Comparison of ENCODE assay signal across 8 mouse cellular contexts in the genomic region with DNA sequence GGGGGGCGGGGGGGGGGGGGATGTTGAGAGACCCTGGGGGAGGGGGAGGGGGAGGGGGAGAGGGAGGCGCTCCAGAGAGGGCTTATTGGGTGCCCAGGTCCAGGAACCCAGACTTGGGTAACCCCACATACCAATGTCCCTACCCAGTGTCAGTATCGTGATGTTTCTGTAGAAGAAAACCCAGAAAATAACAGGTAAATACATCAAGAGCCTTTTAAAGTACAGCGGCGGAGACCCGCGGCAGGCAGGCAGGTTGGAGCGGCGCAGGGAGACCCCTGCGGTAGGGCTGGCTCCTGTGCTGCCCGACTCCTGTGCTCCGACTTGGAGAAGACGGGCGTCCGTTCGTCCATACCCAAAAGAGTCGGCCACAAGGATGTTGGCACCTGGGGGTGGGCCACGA. TPM values are rescaled to one million over a fixed set of nuclear protein-coding genes. Genes with fewer than 3 reads are reported as not detected.
DNase-seq lines count a peak whose midpoint lies in the region; ATAC-seq and TF ChIP-seq lines count a peak whose summit lies in the region.

No protein-coding gene starts in this region.

- ATAC-seq in lung, embryonic 14.5 days (ENCODE audit: insufficient read depth) = no peak; the same call in 1 of the 2 replicates
- ATAC-seq in embryonic facial prominence, embryonic 13.5 days (ENCODE audit: insufficient number of reproducible peaks, insufficient read depth, low FRiP score, low TSS enrichment, low read depth) = no peak
- ATAC-seq in limb, embryonic 14.5 days (ENCODE audit: low FRiP score, low read depth) = no peak
- ATAC-seq in stomach, embryonic 14.5 days (ENCODE audit: insufficient number of reproducible peaks, insufficient read depth, low FRiP score, low read depth) = no peak

- DNase-seq in lung, embryonic 14.5 days = peak; percentile 19
- no peak for DNase-seq in lung, adult 2 months
- DNase-seq in limb, embryonic 14.5 days (ENCODE audit: low spot score) = no peak
- DNase-seq in cerebellum, postnatal 25 days = no peak
- no peak for DNase-seq in kidney, adult 2 months
- no peak for DNase-seq in spleen, postnatal 36 days (ENCODE audit: low spot score in 2 of 2)

- H3K36me3 ChIP-seq in lung, embryonic 14.5 days (ENCODE audit: insufficient read depth) = no peaks in the 10 kb centered on the region
- no peaks in the 10 kb centered on the region for H3K36me3 ChIP-seq in embryonic facial prominence, embryonic 13.5 days
- H3K36me3 ChIP-seq in limb, embryonic 14.5 days (ENCODE audit: control insufficient read depth, insufficient read depth, low read length) = no peaks in the 10 kb centered on the region
- H3K36me3 ChIP-seq in stomach, embryonic 14.5 days (ENCODE audit: control insufficient read depth, insufficient read depth, low read length) = no peaks in the 10 kb centered on the region
- H3K36me3 ChIP-seq in kidney, adult 2 months (ENCODE audit: control insufficient read depth, insufficient read depth, low read length) = no peaks in the 10 kb centered on the region

- H3K4me1 ChIP-seq in lung, embryonic 14.5 days (ENCODE audit: insufficient read depth) = no peaks in the 10 kb centered on the region
- no peaks in the 10 kb centered on the region for H3K4me1 ChIP-seq in lung, adult 2 months (ENCODE audit: control insufficient read depth, insufficient read depth, low read length)
- no peaks in the 10 kb centered on the region for H3K4me1 ChIP-seq in embryonic facial prominence, embryonic 13.5 days
- no peaks in the 10 kb centered on the region for H3K4me1 ChIP-seq in limb, embryonic 14.5 days (ENCODE audit: control insufficient read depth, insufficient read depth, low read length)
- H3K4me1 ChIP-seq in stomach, embryonic 14.5 days (ENCODE audit: control insufficient read depth, insufficient read depth, low read length) = no peaks in the 10 kb centered on the region
- no peaks in the 10 kb centered on the region for H3K4me1 ChIP-seq in kidney, adult 2 months (ENCODE audit: control insufficient read depth, insufficient read depth, low read length)

- WGBS in lung, embryonic 14.5 days = 0% methylated on average over 12 of the region's 18 CpGs
- under 1% methylated on average over 16 of the region's 18 CpGs for WGBS in lung, adult 2 months
- WGBS in embryonic facial prominence, embryonic 13.5 days = 0% methylated on average over 14 of the region's 18 CpGs
- WGBS in limb, embryonic 14.5 days = 0% methylated on average over 10 of the region's 18 CpGs
- WGBS in stomach, embryonic 14.5 days = under 1% methylated on average over 14 of the region's 18 CpGs
- 2% methylated on average over 17 of the region's 18 CpGs for WGBS in kidney, adult 2 months

- peak overlapping the region; percentile 37 for H3K4me3 ChIP-seq in lung, embryonic 14.5 days (ENCODE audit: low read depth, low read length)
- no peak overlapping the region for H3K4me3 ChIP-seq in lung, adult 2 months (replicated peaks; ENCODE audit: extremely low read depth, low read depth, low read length)
- H3K4me3 ChIP-seq in embryonic facial prominence, embryonic 13.5 days = peak overlapping the region; percentile 45
- peak overlapping the region; percentile 35 for H3K4me3 ChIP-seq in limb, embryonic 14.5 days (replicated peaks; ENCODE audit: low read length)
- H3K4me3 ChIP-seq in stomach, embryonic 14.5 days (ENCODE audit: low read depth, low read length) = peak overlapping the region; percentile 25; the same call in 1 of the 2 replicates
- H3K4me3 ChIP-seq in kidney, adult 2 months (ENCODE audit: insufficient read depth, low read depth, low read length) = no peak overlapping the region

- no peak for TF ChIP-seq CTCF in lung, embryonic 14.5 days (IDR thresholded peaks at IDR 0.05; ENCODE audit: low read depth)
- no peak for TF ChIP-seq CTCF in lung, adult 2 months (IDR thresholded peaks at IDR 0.05; ENCODE audit: insufficient read depth, low read length)
- TF ChIP-seq CTCF in kidney, adult 2 months (conservative IDR thresholded peaks at IDR 0.05; ENCODE audit: insufficient read depth, insufficient read length, low read depth, low read length) = no peak

- no peak overlapping the region for H3K9ac ChIP-seq in lung, embryonic 14.5 days
- H3K9ac ChIP-seq in embryonic facial prominence, embryonic 13.5 days = 0 out of 2 replicates have a peak overlapping the region, but pooled peaks have one; percentile 36
- no peak overlapping the region for H3K9ac ChIP-seq in limb, embryonic 14.5 days (ENCODE audit: low read depth, low read length, severe bottlenecking)
- H3K9ac ChIP-seq in stomach, embryonic 14.5 days (replicated peaks; ENCODE audit: low read depth, low read length) = no peak overlapping the region

- no peak for TF ChIP-seq POLR2A in lung, adult 2 months (IDR thresholded peaks at IDR 0.05; ENCODE audit: borderline replicate concordance, extremely low read depth, low read depth, low read length)
- TF ChIP-seq POLR2A in limb, embryonic 14.5 days (IDR thresholded peaks at IDR 0.05; ENCODE audit: borderline replicate concordance, extremely low read depth, insufficient read depth, insufficient read length) = no peak
- no peak for TF ChIP-seq POLR2A in kidney, adult 2 months (IDR thresholded peaks at IDR 0.05; ENCODE audit: low read depth, low read length)

- H3K4me2 ChIP-seq in lung, embryonic 14.5 days = peak overlapping the region; percentile 59
- H3K4me2 ChIP-seq in embryonic facial prominence, embryonic 13.5 days = peak overlapping the region; percentile 69
- H3K4me2 ChIP-seq in limb, embryonic 14.5 days (replicated peaks; ENCODE audit: low read depth, low read length, severe bottlenecking) = peak overlapping the region; percentile 53
- peak overlapping the region; percentile 49 for H3K4me2 ChIP-seq in stomach, embryonic 14.5 days (replicated peaks; ENCODE audit: low read depth, low read length)

- no peak overlapping the region for H3K27ac ChIP-seq in lung, embryonic 14.5 days (ENCODE audit: low read depth)
- no peak overlapping the region for H3K27ac ChIP-seq in embryonic facial prominence, embryonic 13.5 days
- no peak overlapping the region for H3K27ac ChIP-seq in limb, embryonic 14.5 days (replicated peaks; ENCODE audit: low read depth, low read length)
- H3K27ac ChIP-seq in stomach, embryonic 14.5 days (ENCODE audit: low read length) = no peak overlapping the region
- H3K27ac ChIP-seq in kidney, adult 2 months (ENCODE audit: insufficient read depth, low read depth, low read length) = no peak overlapping the region

- peaks cover 63% of the 10 kb centered on the region for H3K27me3 ChIP-seq in lung, embryonic 14.5 days (ENCODE audit: insufficient read depth, low read length)
- H3K27me3 ChIP-seq in embryonic facial prominence, embryonic 13.5 days = peaks cover 88% of the 10 kb centered on the region
- peaks cover 59% of the 10 kb centered on the region for H3K27me3 ChIP-seq in limb, embryonic 14.5 days (ENCODE audit: control insufficient read depth, insufficient read depth, low read length)
- peaks cover 27% of the 10 kb centered on the region; the same call in 1 of the 2 replicates for H3K27me3 ChIP-seq in stomach, embryonic 14.5 days (ENCODE audit: control insufficient read depth, insufficient read depth, low read length)
- H3K27me3 ChIP-seq in kidney, adult 2 months (replicated peaks; ENCODE audit: control insufficient read depth, insufficient read depth, low read length) = peaks cover 3% of the 10 kb centered on the region; the same call in 1 of the 2 replicates

- H3K9me3 ChIP-seq in lung, embryonic 14.5 days (ENCODE audit: low read depth, low read length) = no peaks in the 10 kb centered on the region
- H3K9me3 ChIP-seq in embryonic facial prominence, embryonic 13.5 days = no peaks in the 10 kb centered on the region
- no peaks in the 10 kb centered on the region for H3K9me3 ChIP-seq in limb, embryonic 14.5 days (ENCODE audit: control insufficient read depth, low read length)
- H3K9me3 ChIP-seq in stomach, embryonic 14.5 days (ENCODE audit: control insufficient read depth, low read depth, low read length) = no peaks in the 10 kb centered on the region

RNA-seq across cellular contexts. Expression of a gene that starts 33.9 kb away (rescaled TPM):
- polyA plus RNA-seq in lung, embryonic 14.5 days (2014; fragmentation: Nextera tagmentation; extraction: Ambion mirVana) = 3.3 and 3.9 TPM in 2 replicates
- polyA plus RNA-seq in lung, adult 2 months (2012; rRNA removed) = 2.9 and 3.6 TPM in 2 replicates
- 2.1 and 2.7 TPM in 2 replicates for polyA plus RNA-seq in embryonic facial prominence, embryonic 13.5 days (2015; fragmentation: Nextera tagmentation; extraction: Ambion mirVana)
- polyA plus RNA-seq in limb, embryonic 14.5 days (2012; rRNA removed) = 2.8 and 3.1 TPM in 2 replicates
- 3.3 and 3.9 TPM in 2 replicates for polyA plus RNA-seq in limb, embryonic 14.5 days (2014; fragmentation: Nextera tagmentation; extraction: Ambion mirVana)
- polyA plus RNA-seq in stomach, embryonic 14.5 days (2014; fragmentation: Nextera tagmentation; extraction: Ambion mirVana) = 3.0 and 3.8 TPM in 2 replicates
- 1.3 TPM in 2 replicates for polyA plus RNA-seq in kidney, adult 2 months (2012; rRNA removed)

RNA-seq across cellular contexts. Expression of a gene that starts 58.1 kb away (rescaled TPM):
- polyA plus RNA-seq in lung, embryonic 14.5 days (2014; fragmentation: Nextera tagmentation; extraction: Ambion mirVana) = 23.2 and 26.7 TPM in 2 replicates
- polyA plus RNA-seq in lung, adult 2 months (2012; rRNA removed) = 1.1 and 1.8 TPM in 2 replicates
- polyA plus RNA-seq in embryonic facial prominence, embryonic 13.5 days (2015; fragmentation: Nextera tagmentation; extraction: Ambion mirVana) = 13.8 and 13.9 TPM in 2 replicates
- 14.3 and 15.4 TPM in 2 replicates for polyA plus RNA-seq in limb, embryonic 14.5 days (2012; rRNA removed)
- polyA plus RNA-seq in limb, embryonic 14.5 days (2014; fragmentation: Nextera tagmentation; extraction: Ambion mirVana) = 15.5 and 16.1 TPM in 2 replicates
- 20.5 and 23.7 TPM in 2 replicates for polyA plus RNA-seq in stomach, embryonic 14.5 days (2014; fragmentation: Nextera tagmentation; extraction: Ambion mirVana)
- polyA plus RNA-seq in kidney, adult 2 months (2012; rRNA removed) = 0.97 and 1.1 TPM in 2 replicates

RNA-seq across cellular contexts. Expression of a gene that starts 59.2 kb away (rescaled TPM):
- 100 and 111 TPM in 2 replicates for polyA plus RNA-seq in lung, embryonic 14.5 days (2014; fragmentation: Nextera tagmentation; extraction: Ambion mirVana)
- 33.2 and 40.7 TPM in 2 replicates for polyA plus RNA-seq in lung, adult 2 months (2012; rRNA removed)
- polyA plus RNA-seq in embryonic facial prominence, embryonic 13.5 days (2015; fragmentation: Nextera tagmentation; extraction: Ambion mirVana) = 80.9 and 96.2 TPM in 2 replicates
- polyA plus RNA-seq in limb, embryonic 14.5 days (2012; rRNA removed) = 85.3 and 112 TPM in 2 replicates
- 63.1 and 72.3 TPM in 2 replicates for polyA plus RNA-seq in limb, embryonic 14.5 days (2014; fragmentation: Nextera tagmentation; extraction: Ambion mirVana)
- 68.9 and 80.2 TPM in 2 replicates for polyA plus RNA-seq in stomach, embryonic 14.5 days (2014; fragmentation: Nextera tagmentation; extraction: Ambion mirVana)
- 10.1 and 14.1 TPM in 2 replicates for polyA plus RNA-seq in kidney, adult 2 months (2012; rRNA removed)

Comparison
In these comparisons a context has a peak if more than half of its experiments do, and no peak if none do; other contexts are left out.
1. H3K4me3 ChIP-seq: peak in lung, embryonic 14.5 days (single experiment), embryonic facial prominence, embryonic 13.5 days (single experiment), limb, embryonic 14.5 days (single experiment) and stomach, embryonic 14.5 days (single experiment); none in lung, adult 2 months (single experiment) and kidney, adult 2 months (single experiment).
2. Peak in every context shown above with its lines, with median percentiles within 50 percentile points of each other: H3K4me2 ChIP-seq.